15 mouse cellular contexts compared by ENCODE assay signal in the genomic region with DNA sequence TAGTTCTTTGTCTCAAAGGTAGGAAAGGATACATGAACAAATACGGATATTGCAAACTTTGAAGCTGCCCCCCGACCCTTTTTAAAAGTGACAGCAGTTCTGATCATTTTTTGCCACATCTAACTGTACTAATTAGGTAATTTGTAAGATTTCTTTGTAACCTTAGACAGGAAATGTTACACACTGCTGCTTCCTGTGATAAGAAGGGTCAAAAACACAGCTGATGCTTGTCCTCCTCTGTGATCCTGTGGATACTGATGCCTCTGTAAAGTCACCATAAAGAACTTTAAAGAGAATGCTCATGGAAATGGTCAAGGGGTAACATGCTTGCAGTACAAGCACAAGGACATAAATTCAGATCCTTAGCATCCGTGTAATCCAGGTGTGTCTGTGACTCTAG.
"Had no signal": no experiment of that assay in that cellular context is flagged by ENCODE, and none has a peak within 500 bp of the region (broad histone marks: within the 10 kb centered on the region; RNA-seq: fewer than 3 reads in every experiment).

No protein-coding gene starts in this region.

- DNase-seq: liver, embryonic 13.5 days; liver, postnatal 0 days; lung, adult 2 months; lung, postnatal 14 days; lung, postnatal 36 days; midbrain, embryonic 14.5 days; retina, postnatal 1 day; right cerebral cortex, adult 18-20 months; right cerebral cortex, postnatal 25 days; right cerebral cortex, postnatal 4 days; spleen, adult 18-20 months; thymus, adult 2 months; thymus, postnatal 36 days had no signal

- ATAC-seq: liver, postnatal 0 days; lung, postnatal 0 days; midbrain, embryonic 16.5 days had no signal
